Mouse (Mus musculus) liver, embryonic 18 days (tissue): ENCODE results near the gene Lamb3. TPM values are rescaled to one million over a fixed set of nuclear protein-coding genes. Genes with fewer than 3 reads are reported as not detected.

ENCODE experiments used
- polyA plus RNA-seq: library from polyadenylated mRNA; depleted of rRNA; stranded (reverse); fragments of >200 nt; gene quantifications from 2 replicates; pipeline ENCODE4 v1.2.3, GENCODE M21; 2012; rRNA removed

Gene Lamb3
- polyA plus RNA-seq = 1.4 and 2.2 TPM in 2 replicates

GRCm38 (mm10) chr1:193207503-193207902, at the start of gene Lamb3:
Gene Lamb3 (plus strand): TSS chr1:193207699.

GRCm38 (mm10) chr1:193167746-193168145, 39.8 kb upstream of the Lamb3 start, which contains the start of gene A130010J15Rik:
Gene A130010J15Rik (plus strand): TSS chr1:193168046.

GRCm38 (mm10) chr1:193201383-193201778, 6.1 kb upstream of the Lamb3 start, which contains the start of gene Traf3ip3:
Gene Traf3ip3 (minus strand): TSS chr1:193201703.

GRCm38 (mm10) chr1:193263955-193264598, 56.6 kb downstream of the Lamb3 start, which contains the start of gene Hsd11b1:
Gene Hsd11b1 (minus strand): TSS chr1:193264075.

GRCm38 (mm10) chr1:193272916-193273601, 65.6 kb downstream of the Lamb3 start, which contains the start of gene G0s2:
Gene G0s2 (minus strand): TSS chr1:193273217.

GRCm38 (mm10) chr1:193370096-193370495, 162.6 kb downstream of the Lamb3 start, which contains the start of gene Camk1g:
Gene Camk1g (minus strand): TSS chr1:193370298.

Other genes starting within 250 kb of the Lamb3 start
- gene Syt14, start 171.9 kb upstream of the Lamb3 start, polyA plus RNA-seq = 1.9 and 2.3 TPM in 2 replicates
- gene Diexf, start 77.4 kb upstream of the Lamb3 start, polyA plus RNA-seq = 7.0 and 7.8 TPM in 2 replicates
- gene Irf6, start 54.6 kb upstream of the Lamb3 start, polyA plus RNA-seq = 12.9 and 15.1 TPM in 2 replicates
- 2.2 and 2.6 TPM in 2 replicates for gene A130010J15Rik, start 39.7 kb upstream of the Lamb3 start, polyA plus RNA-seq
- gene Traf3ip3, start 6.0 kb upstream of the Lamb3 start, polyA plus RNA-seq = 9.9 and 11.5 TPM in 2 replicates
- 121 and 154 TPM in 2 replicates for gene Hsd11b1, start 56.4 kb downstream of the Lamb3 start, polyA plus RNA-seq
- 364 and 512 TPM in 2 replicates for gene G0s2, start 65.5 kb downstream of the Lamb3 start, polyA plus RNA-seq
- gene Camk1g, start 162.6 kb downstream of the Lamb3 start, polyA plus RNA-seq = 0.26 and 0.28 TPM in 2 replicates